Mouse (Mus musculus): Measurements from ENCODE around the gene Gm2000. TPM values are rescaled to one million over a fixed set of nuclear protein-coding genes. Genes with fewer than 3 reads are reported as not detected.

The Gm2000 gene
- total RNA-seq (2023; ENCODE audit: inconsistent age): 1,144 to 1,273 TPM (median 1,220 TPM) in 4 replicates

DNA sequence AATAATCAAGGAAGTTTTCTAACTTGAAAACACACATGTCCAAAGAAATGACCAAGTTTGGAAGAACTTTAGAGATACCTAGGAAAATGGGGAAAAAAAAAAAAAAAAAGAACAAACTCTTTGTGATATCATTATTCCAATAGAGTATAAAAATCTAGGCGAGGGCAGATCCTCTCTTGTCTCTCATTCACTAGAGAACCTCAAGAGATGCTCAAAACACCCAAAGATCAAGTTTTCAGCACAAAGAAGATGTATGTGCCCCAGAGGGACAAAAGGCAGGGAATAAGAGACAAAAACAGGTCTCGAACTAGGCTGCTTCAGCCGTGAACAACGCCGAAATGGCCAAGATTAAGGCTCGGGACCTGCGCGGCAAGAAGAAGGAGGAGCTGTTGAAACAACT lies at the start of gene Gm2000:
Gm2000 (plus strand) TSS at position 301 of the 400 bp plus-strand sequence.

Other genes starting within 250 kb of the Gm2000 start
- not detected in 4 replicates for gene Fam163a, start 161.0 kb upstream of the Gm2000 start, total RNA-seq (2023; ENCODE audit: inconsistent age)
- not detected in 4 replicates for gene Tdrd5, start 62.4 kb upstream of the Gm2000 start, total RNA-seq (2023; ENCODE audit: inconsistent age)
- not detected in 4 replicates for gene Nphs2, start 55.3 kb upstream of the Gm2000 start, total RNA-seq (2023; ENCODE audit: inconsistent age)
- 0.36 to 1.0 TPM (median 0.48 TPM) in 3 of 4 replicates, not detected in the other for gene Axdnd1, start 55.1 kb downstream of the Gm2000 start, total RNA-seq (2023; ENCODE audit: inconsistent age)
- 62.9 to 81.6 TPM (median 74.7 TPM) in 4 replicates for gene Soat1, start 108.3 kb downstream of the Gm2000 start, total RNA-seq (2023; ENCODE audit: inconsistent age)
- gene Gm10031, start 158.0 kb downstream of the Gm2000 start, total RNA-seq (2023; ENCODE audit: inconsistent age): 32.0 to 35.8 TPM (median 34.7 TPM) in 4 replicates
- gene Abl2, start 192.7 kb downstream of the Gm2000 start, total RNA-seq (2023; ENCODE audit: inconsistent age): 50.6 to 76.8 TPM (median 57.7 TPM) in 4 replicates

Data from B cell, adult (primary cell).